Mouse (Mus musculus): ENCODE measurements around the gene Ddo. TPM values are rescaled to one million over a fixed set of nuclear protein-coding genes. Genes with fewer than 3 reads are reported as not detected.
A peak's percentile ranks its signal among the peaks of the same experiment; 100 is the strongest.

The Ddo gene
- polyA plus RNA-seq, 1 experiment from 2014 or later = 0.18 TPM

GRCm38 (mm10) chr10:40630961-40631360 is 1.1 kb downstream of the Ddo start:
- Histone ChIP-seq H3K36me3 (ENCODE audit: control insufficient read depth, insufficient read depth, low read length) (no peaks in the 10 kb centered on the region), H3K27ac (ENCODE audit: low read depth, low read length) (no peak overlapping the region), H3K4me3 (ENCODE audit: low read depth, low read length) (no peak overlapping the region), H3K27me3 (ENCODE audit: control insufficient read depth, insufficient read depth, low read length) (no peaks in the 10 kb centered on the region), H3K4me2 (no peak overlapping the region), H3K4me1 (ENCODE audit: control insufficient read depth, insufficient read depth, low read length) (no peaks in the 10 kb centered on the region), H3K9me3 (ENCODE audit: control insufficient read depth, low read length) (no peaks in the 10 kb centered on the region), H3K9ac (ENCODE audit: low read length) (no peak overlapping the region)
- no peak for DNase-seq (ENCODE audit: low spot score, missing footprints)
- ATAC-seq (ENCODE audit: low FRiP score) = no peak
- WGBS = 91% methylated on average over 9 of the region's 9 CpGs

- H3K4me2 ChIP-seq = no peak overlapping the region
- H3K4me1 ChIP-seq (ENCODE audit: control insufficient read depth, insufficient read depth, low read length) = no peaks in the 10 kb centered on the region
- 78% methylated on average over 3 of the region's 3 CpGs for WGBS
These were observed 2.3 kb downstream of the Ddo start for GRCm38 (mm10) chr10:40632087-40632486.

DNA sequence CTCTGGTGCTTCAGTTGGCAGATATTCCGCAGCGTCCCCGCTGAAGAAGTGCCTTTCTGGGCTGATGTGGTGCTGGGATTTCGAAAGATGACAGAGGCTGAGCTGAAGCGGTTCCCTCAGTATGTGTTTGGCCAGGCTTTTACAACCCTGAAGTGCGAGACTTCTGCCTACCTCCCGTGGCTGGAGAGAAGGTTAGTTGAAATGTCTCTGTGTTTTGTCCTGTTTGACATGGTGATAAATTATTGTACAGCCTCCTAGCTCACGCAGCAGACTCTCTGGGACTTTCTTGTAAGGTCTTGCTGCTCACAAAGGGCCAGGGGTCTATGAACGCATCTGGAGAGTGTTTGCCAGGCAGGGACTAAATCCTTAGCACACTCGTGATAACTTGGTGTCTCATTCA is 7.5 kb downstream of the Ddo start:
- Histone ChIP-seq H3K27me3 (ENCODE audit: control insufficient read depth, insufficient read depth, low read length) (no peaks in the 10 kb centered on the region), H3K9ac (ENCODE audit: low read length) (no peak overlapping the region), H3K4me2 (no peak overlapping the region), H3K4me1 (ENCODE audit: control insufficient read depth, insufficient read depth, low read length) (peaks cover 6% of the 10 kb centered on the region; the same call in 1 of the 2 replicates), H3K4me3 (ENCODE audit: low read depth, low read length) (no peak overlapping the region), H3K9me3 (ENCODE audit: control insufficient read depth, low read length) (no peaks in the 10 kb centered on the region), H3K36me3 (ENCODE audit: control insufficient read depth, insufficient read depth, low read length) (no peaks in the 10 kb centered on the region), H3K27ac (ENCODE audit: low read depth, low read length) (no peak overlapping the region)
- no peak for ATAC-seq (ENCODE audit: low FRiP score)
- 74% methylated on average over 10 of the region's 10 CpGs for WGBS
- DNase-seq (ENCODE audit: low spot score, missing footprints) = no peak

More at GRCm38 (mm10) chr10:40632087-40632486, 2.3 kb downstream of the Ddo start:
- DNase-seq (ENCODE audit: low spot score, missing footprints) (no peak), ATAC-seq (ENCODE audit: low FRiP score) (no peak)
- Histone ChIP-seq H3K27me3 (ENCODE audit: control insufficient read depth, insufficient read depth, low read length) (no peaks in the 10 kb centered on the region), H3K9ac (ENCODE audit: low read length) (no peak overlapping the region), H3K27ac (ENCODE audit: low read depth, low read length) (no peak overlapping the region), H3K9me3 (ENCODE audit: control insufficient read depth, low read length) (no peaks in the 10 kb centered on the region), H3K4me3 (ENCODE audit: low read depth, low read length) (no peak overlapping the region), H3K36me3 (ENCODE audit: control insufficient read depth, insufficient read depth, low read length) (no peaks in the 10 kb centered on the region)

GRCm38 (mm10) chr10:40638276-40638675 is 8.5 kb downstream of the Ddo start:
- Histone ChIP-seq H3K36me3 (ENCODE audit: control insufficient read depth, insufficient read depth, low read length) (no peaks in the 10 kb centered on the region), H3K27me3 (ENCODE audit: control insufficient read depth, insufficient read depth, low read length) (no peaks in the 10 kb centered on the region), H3K27ac (ENCODE audit: low read depth, low read length) (no peak overlapping the region), H3K4me3 (ENCODE audit: low read depth, low read length) (no peak overlapping the region), H3K9ac (ENCODE audit: low read length) (no peak overlapping the region), H3K4me2 (no peak overlapping the region), H3K4me1 (ENCODE audit: control insufficient read depth, insufficient read depth, low read length) (peaks cover 6% of the 10 kb centered on the region; the same call in 1 of the 2 replicates), H3K9me3 (ENCODE audit: control insufficient read depth, low read length) (no peaks in the 10 kb centered on the region)
- ATAC-seq (ENCODE audit: low FRiP score) = no peak
- no peak for DNase-seq (ENCODE audit: low spot score, missing footprints)
- 50% methylated on average over 7 of the region's 7 CpGs for WGBS

DNA sequence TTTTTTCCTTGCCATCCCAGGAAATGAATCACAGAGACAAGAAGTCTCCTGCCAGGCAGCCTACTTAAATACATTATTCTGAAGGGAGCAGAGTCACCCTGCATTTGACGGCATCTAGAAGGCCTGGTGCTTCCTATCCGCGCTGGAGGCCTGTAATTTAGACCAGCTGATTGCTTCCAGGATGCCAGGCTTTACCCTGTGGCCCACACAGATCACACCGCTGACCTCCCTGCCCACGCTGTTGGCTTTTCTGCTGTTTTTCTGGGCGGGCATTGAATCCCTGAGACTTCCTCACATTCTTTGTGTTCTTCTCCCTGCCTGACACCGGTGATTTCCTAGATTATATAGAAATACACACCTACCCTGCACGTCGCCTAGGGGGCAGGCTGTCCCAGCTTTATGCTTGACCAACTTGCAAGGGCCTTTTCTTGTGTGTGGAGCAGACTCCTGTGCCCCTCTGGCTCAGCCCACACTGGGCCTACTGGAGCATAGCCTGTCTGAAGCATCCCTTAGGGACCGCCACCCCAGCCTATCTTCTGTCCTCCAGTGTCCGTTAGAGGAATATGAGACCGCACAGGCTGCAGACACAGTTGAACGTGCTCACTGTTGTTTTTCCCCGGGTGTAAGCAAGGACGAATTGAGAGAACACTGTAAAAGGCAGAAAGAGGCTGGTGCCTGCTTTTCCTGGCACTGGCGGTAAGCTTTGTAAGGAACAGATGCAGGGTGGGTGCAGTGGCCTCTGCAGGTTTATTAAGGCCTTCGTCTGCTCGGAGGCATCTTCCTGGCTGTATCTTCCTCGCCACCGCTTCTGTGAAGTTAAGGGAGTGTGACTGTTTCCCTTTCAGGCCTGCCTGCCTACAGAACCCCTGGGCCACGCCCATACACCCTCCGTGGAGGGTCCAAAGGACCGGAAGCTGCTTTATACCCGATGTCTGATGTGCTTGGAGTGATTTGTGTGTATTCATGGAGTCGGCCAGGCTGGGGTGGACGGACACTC is 9.3 kb downstream of the Ddo start:
- Histone ChIP-seq H3K9me3 (ENCODE audit: control insufficient read depth, low read length) (no peaks in the 10 kb centered on the region), H3K27me3 (ENCODE audit: control insufficient read depth, insufficient read depth, low read length) (no peaks in the 10 kb centered on the region), H3K27ac (ENCODE audit: low read depth, low read length) (no peak overlapping the region), H3K4me1 (ENCODE audit: control insufficient read depth, insufficient read depth, low read length) (peaks cover 6% of the 10 kb centered on the region; the same call in 1 of the 2 replicates), H3K4me2 (no peak overlapping the region), H3K36me3 (ENCODE audit: control insufficient read depth, insufficient read depth, low read length) (no peaks in the 10 kb centered on the region), H3K4me3 (ENCODE audit: low read depth, low read length) (no peak overlapping the region), H3K9ac (ENCODE audit: low read length) (peak overlapping the region; percentile 4)
- DNase-seq (ENCODE audit: low spot score, missing footprints) (peak; percentile 88), ATAC-seq (ENCODE audit: low FRiP score) (no peak)
- WGBS = 54% methylated on average over 26 of the region's 26 CpGs

- no peak overlapping the region for H3K27ac ChIP-seq (ENCODE audit: low read depth, low read length)
- H3K27me3 ChIP-seq (ENCODE audit: control insufficient read depth, insufficient read depth, low read length) = no peaks in the 10 kb centered on the region
- WGBS = 87% methylated on average over 4 of the region's 4 CpGs
- ATAC-seq (ENCODE audit: low FRiP score) = no peak
- H3K36me3 ChIP-seq (ENCODE audit: control insufficient read depth, insufficient read depth, low read length) = no peaks in the 10 kb centered on the region
- no peaks in the 10 kb centered on the region for H3K9me3 ChIP-seq (ENCODE audit: control insufficient read depth, low read length)
- H3K4me2 ChIP-seq = no peak overlapping the region
- DNase-seq (ENCODE audit: low spot score, missing footprints) = no peak
- H3K4me1 ChIP-seq (ENCODE audit: control insufficient read depth, insufficient read depth, low read length) = peaks cover 6% of the 10 kb centered on the region; the same call in 1 of the 2 replicates
- H3K9ac ChIP-seq (ENCODE audit: low read length) = no peak overlapping the region
- H3K4me3 ChIP-seq (ENCODE audit: low read depth, low read length) = no peak overlapping the region
These were observed 10.6 kb downstream of the Ddo start for GRCm38 (mm10) chr10:40640406-40640805.

GRCm38 (mm10) chr10:40641901-40642300 is 12.1 kb downstream of the Ddo start:
- Histone ChIP-seq H3K4me2 (no peak overlapping the region), H3K4me1 (ENCODE audit: control insufficient read depth, insufficient read depth, low read length) (peaks cover 6% of the 10 kb centered on the region; the same call in 1 of the 2 replicates), H3K36me3 (ENCODE audit: control insufficient read depth, insufficient read depth, low read length) (no peaks in the 10 kb centered on the region), H3K27me3 (ENCODE audit: control insufficient read depth, insufficient read depth, low read length) (no peaks in the 10 kb centered on the region), H3K9ac (ENCODE audit: low read length) (no peak overlapping the region), H3K4me3 (ENCODE audit: low read depth, low read length) (no peak overlapping the region), H3K27ac (ENCODE audit: low read depth, low read length) (no peak overlapping the region), H3K9me3 (ENCODE audit: control insufficient read depth, low read length) (no peaks in the 10 kb centered on the region)
- DNase-seq (ENCODE audit: low spot score, missing footprints) (no peak), ATAC-seq (ENCODE audit: low FRiP score) (no peak)
- 92% methylated on average over 7 of the region's 7 CpGs for WGBS

DNA sequence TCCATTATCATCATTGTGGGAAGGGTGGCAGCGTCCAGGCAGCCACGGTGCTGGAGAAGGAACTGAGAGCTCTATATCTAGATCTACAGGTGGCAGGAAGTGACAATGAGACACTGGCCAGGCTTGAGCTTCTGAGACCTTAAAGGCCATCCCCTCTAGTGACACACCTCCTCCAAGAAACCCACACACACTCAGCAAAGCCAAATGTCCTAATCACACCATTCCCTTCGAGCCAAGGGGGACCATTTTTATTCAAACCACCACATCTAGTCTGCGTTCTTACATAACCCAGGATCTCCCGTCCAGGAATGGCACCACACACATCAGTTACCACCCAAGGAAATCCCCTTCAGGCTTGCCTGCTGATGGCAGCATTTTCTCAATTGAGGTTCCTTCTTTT is 13.3 kb downstream of the Ddo start:
- 82% methylated on average over 5 of the region's 5 CpGs for WGBS
- Histone ChIP-seq H3K4me2 (no peak overlapping the region), H3K4me3 (ENCODE audit: low read depth, low read length) (no peak overlapping the region)

GRCm38 (mm10) chr10:40644456-40644855 is 14.6 kb downstream of the Ddo start:
- 77% methylated on average over 9 of the region's 9 CpGs for WGBS
- peaks cover 4% of the 10 kb centered on the region for H3K9me3 ChIP-seq (ENCODE audit: control insufficient read depth, low read length)

More for the DNA sequence above, 13.3 kb downstream of the Ddo start:
- DNase-seq (ENCODE audit: low spot score, missing footprints) = no peak
- H3K36me3 ChIP-seq (ENCODE audit: control insufficient read depth, insufficient read depth, low read length) = no peaks in the 10 kb centered on the region
- H3K27me3 ChIP-seq (ENCODE audit: control insufficient read depth, insufficient read depth, low read length) = no peaks in the 10 kb centered on the region
- peaks cover 4% of the 10 kb centered on the region for H3K9me3 ChIP-seq (ENCODE audit: control insufficient read depth, low read length)
- no peak overlapping the region for H3K27ac ChIP-seq (ENCODE audit: low read depth, low read length)
- ATAC-seq (ENCODE audit: low FRiP score) = no peak
- peaks cover 6% of the 10 kb centered on the region; the same call in 1 of the 2 replicates for H3K4me1 ChIP-seq (ENCODE audit: control insufficient read depth, insufficient read depth, low read length)
- H3K9ac ChIP-seq (ENCODE audit: low read length) = no peak overlapping the region

More at GRCm38 (mm10) chr10:40644456-40644855, 14.6 kb downstream of the Ddo start:
- ATAC-seq (ENCODE audit: low FRiP score) = no peak
- no peaks in the 10 kb centered on the region for H3K27me3 ChIP-seq (ENCODE audit: control insufficient read depth, insufficient read depth, low read length)
- no peak overlapping the region for H3K27ac ChIP-seq (ENCODE audit: low read depth, low read length)
- H3K36me3 ChIP-seq (ENCODE audit: control insufficient read depth, insufficient read depth, low read length) = no peaks in the 10 kb centered on the region
- H3K4me3 ChIP-seq (ENCODE audit: low read depth, low read length) = no peak overlapping the region
- no peak for DNase-seq (ENCODE audit: low spot score, missing footprints)
- no peaks in the 10 kb centered on the region; the same call in 1 of the 2 replicates for H3K4me1 ChIP-seq (ENCODE audit: control insufficient read depth, insufficient read depth, low read length)
- no peak overlapping the region for H3K4me2 ChIP-seq
- H3K9ac ChIP-seq (ENCODE audit: low read length) = no peak overlapping the region
